Mouse (Mus musculus) WW6 (cell line): ENCODE data around the gene Twf2.

Source experiments
- DNase-seq: peaks from one replicate; pipeline ENCODE4 v3.0.0-alpha.2; 2013; ENCODE audit warnings: low read depth, low spot score

The Twf2 gene

GRCm38 (mm10) chr9:106210853-106211609 is 8.1 kb downstream of the Twf2 start:
- DNase-seq, result no peak

- DNase-seq, result peak; percentile 91
Observed at GRCm38 (mm10) chr9:106211680-106212593, 9.0 kb downstream of the Twf2 start.

- DNase-seq, result no peak
Observed at GRCm38 (mm10) chr9:106212594-106212981, 9.7 kb downstream of the Twf2 start.

- DNase-seq, result no peak
Observed at GRCm38 (mm10) chr9:106215341-106216125, 12.6 kb downstream of the Twf2 start.

GRCm38 (mm10) chr9:106216971-106217370 is 14.1 kb downstream of the Twf2 start:
- no peak for DNase-seq

- no peak for DNase-seq
Observed at GRCm38 (mm10) chr9:106220894-106221523, 18.1 kb downstream of the Twf2 start.

- no peak for DNase-seq
Observed at GRCm38 (mm10) chr9:106222261-106222851, 19.4 kb downstream of the Twf2 start, which contains the start of gene Tlr9. TSS of gene Tlr9 (plus strand) at chr9:106222598.

GRCm38 (mm10) chr9:106222994-106223393 is 20.1 kb downstream of the Twf2 start:
- DNase-seq, result no peak

- DNase-seq, result no peak
Observed at GRCm38 (mm10) chr9:106225469-106226150, 22.7 kb downstream of the Twf2 start.

- no peak for DNase-seq
Observed at GRCm38 (mm10) chr9:106226151-106226682, 23.3 kb downstream of the Twf2 start.

GRCm38 (mm10) chr9:106227790-106228429 is 25.0 kb downstream of the Twf2 start:
- no peak for DNase-seq

- no peak for DNase-seq
Observed at GRCm38 (mm10) chr9:106230051-106230733, 27.3 kb downstream of the Twf2 start.

GRCm38 (mm10) chr9:106230734-106231106 is 27.8 kb downstream of the Twf2 start:
- DNase-seq, result no peak

- DNase-seq, result no peak
Observed at GRCm38 (mm10) chr9:106231220-106231619, 28.3 kb downstream of the Twf2 start.

- no peak for DNase-seq
Observed at GRCm38 (mm10) chr9:106231816-106232215, 28.9 kb downstream of the Twf2 start.

- DNase-seq, result no peak
Observed at GRCm38 (mm10) chr9:106232956-106233355, 30.0 kb downstream of the Twf2 start.

- DNase-seq, result no peak
Observed at GRCm38 (mm10) chr9:106233953-106234352, 31.0 kb downstream of the Twf2 start.

GRCm38 (mm10) chr9:106235194-106235830 is 32.4 kb downstream of the Twf2 start:
- no peak for DNase-seq
